Mouse (Mus musculus) adrenal gland, postnatal 36 days (tissue): Measurements from ENCODE around the gene 4933403O08Rik. TPM values are rescaled to one million over a fixed set of nuclear protein-coding genes. Genes with fewer than 3 reads are reported as not detected.

Source experiments
- DNase-seq, 2 experiments: peaks; one replicate each; pipeline ENCODE4 v3.0.0; 2021; ENCODE audit warnings: mixed read lengths in 1 of 2
- long read RNA-seq, 2 experiments: library from polyadenylated mRNA; stranded (forward); transcript quantifications; one replicate each; pipeline ENCODE4 v2.0.0; 2021; ENCODE audit warnings: borderline sequencing depth in 2 of 2
- total RNA-seq, 2 experiments: library from RNA; stranded (reverse); gene quantifications; 2 replicates each; pipeline ENCODE4 v1.2.3; 2021

The 4933403O08Rik gene
- 1 to 10 TPM; 1.4 to 2.5 TPM for total RNA-seq
- long read RNA-seq, experiment 1 = 0 reads
- long read RNA-seq, experiment 2 = 0 reads

DNA sequence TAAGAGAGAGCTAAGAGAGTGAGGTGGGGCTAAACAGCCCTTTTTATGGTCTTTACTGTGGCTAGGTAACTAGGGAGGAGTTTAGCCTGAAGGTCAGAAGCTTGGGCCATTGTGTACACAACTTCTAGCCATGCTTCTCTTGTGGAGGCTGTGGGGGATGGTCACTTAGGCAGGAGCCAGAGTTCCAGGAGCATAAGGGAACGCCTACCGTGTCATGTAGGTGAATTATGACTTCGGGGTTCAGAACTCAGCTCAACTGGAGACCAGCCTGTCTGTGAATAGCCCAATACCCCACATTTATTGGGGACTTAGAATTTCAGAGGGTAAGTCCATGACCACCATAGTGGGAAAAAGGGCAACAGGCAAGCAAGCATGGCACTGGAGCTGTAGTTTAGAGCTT lies at the start of gene 4933403O08Rik:
Gene 4933403O08Rik, plus strand, starts transcription at position 301 of the 400 bp plus-strand sequence.
- no peak for DNase-seq

GRCm38 (mm10) chrX:112242916-112243315 lies 4.1 kb downstream of the 4933403O08Rik start:
- no peak for DNase-seq

DNA sequence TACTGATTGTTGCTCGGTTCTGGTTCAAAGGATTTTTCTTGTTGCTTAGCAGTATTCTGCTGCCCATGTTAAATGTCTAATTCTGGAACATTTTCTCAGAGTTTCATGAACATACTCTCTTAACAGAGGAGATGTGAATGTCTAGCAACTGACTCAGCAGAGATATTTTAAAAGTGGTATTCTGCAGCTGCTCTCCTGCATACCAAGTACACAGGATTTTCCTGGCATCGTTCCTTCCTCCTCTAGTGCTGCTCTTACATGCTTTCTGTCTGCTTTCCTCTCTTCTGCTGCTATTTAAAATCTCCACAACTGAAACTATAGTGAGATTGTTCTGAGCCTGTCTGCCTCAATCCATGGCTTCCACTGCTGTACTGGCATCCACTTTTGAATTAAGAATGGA lies 16.7 kb downstream of the 4933403O08Rik start:
- no peak for DNase-seq

DNA sequence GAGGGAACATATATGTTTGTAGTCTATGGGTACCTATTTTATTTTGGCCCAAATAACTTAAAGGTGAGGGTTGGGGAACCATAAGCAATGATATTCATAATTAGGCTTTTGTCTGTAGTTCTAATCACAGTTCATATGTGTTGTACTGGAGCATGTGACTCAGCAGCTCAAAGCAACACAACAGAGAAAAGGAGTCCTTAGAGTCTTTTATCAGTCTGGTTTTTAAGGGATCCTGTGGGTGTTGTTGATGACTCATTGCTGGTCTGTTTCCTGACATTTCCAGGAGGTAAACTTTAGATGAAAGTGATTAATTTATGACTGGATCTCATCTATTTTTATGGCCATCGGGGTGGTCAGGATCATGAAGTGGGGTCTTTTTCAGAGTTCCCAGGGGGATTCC lies 34.7 kb downstream of the 4933403O08Rik start:
- no peak for DNase-seq

Other genes starting within 250 kb of the 4933403O08Rik start
- 1 to 10 TPM; 1.4 to 2.4 TPM for gene Tex16, start 228.0 kb upstream of the 4933403O08Rik start, total RNA-seq
- gene Apool, start 72.3 kb downstream of the 4933403O08Rik start, total RNA-seq = 10 to 100 TPM; 43.9 to 50.5 TPM
- gene Satl1, start 167.7 kb downstream of the 4933403O08Rik start, total RNA-seq = not detected